Mouse (Mus musculus) gastrocnemius, adult 18-20 months (tissue): ENCODE data around the gene Dpp6. TPM values are rescaled to one million over a fixed set of nuclear protein-coding genes. Genes with fewer than 3 reads are reported as not detected.

ENCODE experiments used
- DNase-seq: peaks from one replicate; pipeline ENCODE4 v3.0.0; 2021; ENCODE audit warnings: low spot score
- total RNA-seq, 2 experiments: library from RNA; stranded (reverse); gene quantifications; 2 replicates each; pipeline ENCODE4 v1.2.3; 2021

Dpp6 gene
- total RNA-seq, 2 experiments from 2014 or later: 0.57 to 0.59 TPM

GRCm38 (mm10) chr5:27056436-27056835, 239.4 kb downstream of the Dpp6 start:
- DNase-seq: no peak

DNA sequence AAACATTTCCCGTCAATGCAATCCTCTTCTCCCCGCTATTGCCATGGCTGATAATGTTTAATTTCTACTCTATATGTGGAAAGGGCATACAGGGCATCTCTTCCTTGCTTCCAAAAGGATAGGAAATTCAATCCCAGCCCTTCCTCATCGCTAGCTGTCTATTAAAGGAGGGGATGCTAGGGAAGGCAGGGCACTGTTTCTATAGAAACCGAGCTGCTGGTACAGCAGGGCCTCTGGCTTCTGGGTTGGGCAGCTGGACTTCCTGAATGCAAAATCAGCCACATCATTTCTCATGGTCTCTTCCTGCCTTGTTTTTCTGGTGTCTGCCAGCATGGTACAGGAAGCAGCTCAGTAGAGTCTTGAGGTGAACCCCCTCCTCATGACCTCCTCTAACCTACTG, 243.1 kb downstream of the Dpp6 start:
- DNase-seq: no peak

GRCm38 (mm10) chr5:27063871-27064270, 246.9 kb downstream of the Dpp6 start:
- no peak for DNase-seq

DNA sequence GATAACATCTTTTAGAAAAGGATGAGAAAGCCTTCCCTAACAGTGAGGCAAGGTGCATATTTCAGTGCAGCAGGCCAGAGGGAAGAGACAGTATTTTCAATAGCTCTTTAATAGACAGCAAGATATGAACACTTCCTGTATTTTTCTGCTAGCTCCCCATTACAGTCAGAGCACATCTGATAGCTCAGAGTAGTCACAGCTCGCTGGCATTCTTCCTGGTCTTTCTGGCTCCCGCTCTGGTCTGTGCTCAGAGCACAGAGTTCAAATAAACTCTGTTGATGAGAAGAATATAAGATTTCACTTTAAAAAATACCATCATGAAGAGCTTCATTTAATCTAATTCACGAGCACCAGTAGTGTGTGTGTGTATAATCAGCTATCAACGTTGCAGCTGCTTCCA, 249.8 kb downstream of the Dpp6 start:
- no peak for DNase-seq

DNA sequence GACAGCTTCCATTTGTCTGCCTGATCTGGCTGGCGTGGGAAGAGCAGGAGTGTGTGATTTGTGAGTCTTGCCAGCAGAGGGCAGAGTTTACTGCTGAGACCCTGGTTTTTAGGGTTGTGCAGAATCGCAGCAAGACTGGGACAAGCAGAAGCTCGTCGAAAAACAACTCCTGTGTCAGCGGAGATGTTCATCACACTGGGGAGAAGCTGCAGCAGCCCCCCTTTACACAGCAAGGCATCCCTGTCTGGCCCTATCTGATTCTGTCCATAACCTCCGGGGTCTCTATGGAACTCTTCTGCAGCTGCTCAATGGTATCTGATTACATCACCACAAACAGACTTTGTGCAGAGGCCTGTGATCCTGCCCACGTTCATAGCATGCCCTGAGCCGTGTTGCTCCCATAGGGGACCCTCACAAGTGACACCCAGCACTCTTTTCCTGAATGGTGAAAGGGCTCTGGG, 258.2 kb downstream of the Dpp6 start:
- DNase-seq: peak; percentile 6

DNA sequence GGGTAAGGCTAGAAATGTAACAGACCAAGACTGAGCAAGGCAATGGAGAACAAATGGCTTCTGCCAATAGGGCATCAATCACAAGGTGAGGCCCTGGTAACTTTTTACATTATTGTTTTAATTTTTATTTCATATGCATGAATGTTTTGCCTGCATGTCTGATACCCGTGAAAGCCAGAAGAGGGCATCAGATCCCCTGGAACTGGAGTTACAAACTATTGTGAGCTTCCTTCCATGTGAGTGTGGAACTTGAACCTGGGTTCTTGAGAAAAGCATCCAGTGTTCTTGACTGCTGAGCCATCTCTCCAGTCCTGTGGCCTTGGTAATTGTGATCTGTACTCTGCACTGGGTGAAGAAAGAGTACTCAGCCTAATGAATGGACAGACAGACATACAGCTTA, 259.0 kb downstream of the Dpp6 start:
- DNase-seq: no peak

GRCm38 (mm10) chr5:27077821-27078220, 260.8 kb downstream of the Dpp6 start:
- DNase-seq: no peak

- no peak for DNase-seq
These were observed 264.3 kb downstream of the Dpp6 start for GRCm38 (mm10) chr5:27081275-27081674.

DNA sequence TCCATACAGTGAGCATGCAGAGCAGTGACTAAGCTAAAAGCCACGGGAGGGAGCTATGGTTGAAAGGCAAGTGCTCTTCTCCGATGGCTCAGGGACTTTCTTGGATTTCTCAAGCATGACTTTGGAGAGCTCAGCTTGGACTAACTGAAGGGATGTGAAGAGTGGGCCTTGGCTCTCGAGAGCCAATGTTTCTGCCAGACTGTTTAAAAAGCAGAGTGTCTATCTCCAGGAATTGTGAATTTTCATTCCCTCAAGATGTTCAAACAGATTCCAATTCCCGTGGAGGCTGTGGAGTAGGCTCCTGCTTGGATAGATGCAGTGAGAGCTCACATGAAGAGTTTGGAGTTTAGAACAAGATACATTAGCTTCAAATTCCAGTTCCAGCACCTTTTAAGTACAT, 266.8 kb downstream of the Dpp6 start:
- DNase-seq: no peak

- DNase-seq: no peak
These were observed 291.2 kb downstream of the Dpp6 start for GRCm38 (mm10) chr5:27108221-27108620.

DNA sequence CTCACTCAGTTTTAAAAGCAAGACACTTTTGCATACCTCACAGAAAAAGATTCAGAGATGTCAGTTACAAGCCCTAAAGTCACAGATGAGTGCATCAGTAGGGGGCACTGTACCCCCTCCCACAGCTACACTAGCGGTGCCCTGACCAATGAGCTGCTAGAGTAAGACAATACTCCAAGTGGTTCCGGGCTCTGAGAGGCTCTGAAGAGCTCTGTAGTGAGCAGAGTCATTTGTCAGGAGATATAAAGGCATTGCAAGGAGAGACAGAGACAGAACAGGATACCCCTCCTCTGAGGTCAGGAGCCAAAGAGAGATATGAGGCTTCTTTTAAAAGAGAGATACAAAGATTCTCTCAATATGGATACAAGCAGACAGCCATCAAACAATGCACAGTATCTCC, 305.5 kb downstream of the Dpp6 start:
- DNase-seq: no peak

GRCm38 (mm10) chr5:27122944-27123343, 305.9 kb downstream of the Dpp6 start:
- DNase-seq: no peak

DNA sequence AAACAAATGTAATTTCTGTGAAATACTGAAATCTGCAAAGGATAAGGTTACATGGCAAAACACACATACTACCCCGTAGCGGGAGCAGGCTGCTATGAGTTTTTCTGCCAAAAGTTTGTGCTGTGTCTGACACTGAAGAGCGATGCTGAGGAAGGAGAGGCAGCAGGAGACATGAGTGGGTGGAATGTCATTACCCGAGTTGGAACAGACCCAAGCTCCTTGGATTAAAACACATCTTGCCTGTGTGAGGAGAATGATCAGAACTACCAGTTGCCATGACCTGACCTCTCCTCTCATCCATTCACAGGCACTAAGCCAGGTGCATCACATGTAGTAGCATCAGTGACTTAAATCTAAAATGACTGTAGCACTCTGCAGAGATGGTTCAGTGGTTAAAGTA, 309.0 kb downstream of the Dpp6 start:
- DNase-seq: no peak

GRCm38 (mm10) chr5:27133196-27133595, 316.2 kb downstream of the Dpp6 start:
- DNase-seq: no peak

GRCm38 (mm10) chr5:27134436-27135005, 317.5 kb downstream of the Dpp6 start:
- no peak for DNase-seq

GRCm38 (mm10) chr5:27147397-27147945, 330.5 kb downstream of the Dpp6 start:
- no peak for DNase-seq

DNA sequence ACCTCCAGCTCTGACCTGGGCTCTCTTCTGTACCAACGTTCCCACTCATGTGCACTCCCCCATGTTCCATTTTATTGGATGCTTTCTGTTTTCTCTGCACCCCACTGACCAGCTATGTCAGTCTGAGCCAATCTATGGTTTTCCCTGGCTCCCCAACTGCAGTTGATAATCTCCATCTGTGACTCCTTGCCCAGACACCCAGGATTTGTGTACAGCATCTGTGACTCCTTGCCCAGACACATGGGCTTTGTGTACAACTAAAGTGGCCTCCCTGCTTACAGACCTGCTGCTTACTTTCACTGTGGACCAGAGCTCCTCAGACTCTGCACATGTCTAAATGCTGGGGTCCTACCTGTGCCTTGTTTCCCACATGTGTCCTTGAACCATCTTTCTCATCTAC, 334.0 kb downstream of the Dpp6 start:
- no peak for DNase-seq

DNA sequence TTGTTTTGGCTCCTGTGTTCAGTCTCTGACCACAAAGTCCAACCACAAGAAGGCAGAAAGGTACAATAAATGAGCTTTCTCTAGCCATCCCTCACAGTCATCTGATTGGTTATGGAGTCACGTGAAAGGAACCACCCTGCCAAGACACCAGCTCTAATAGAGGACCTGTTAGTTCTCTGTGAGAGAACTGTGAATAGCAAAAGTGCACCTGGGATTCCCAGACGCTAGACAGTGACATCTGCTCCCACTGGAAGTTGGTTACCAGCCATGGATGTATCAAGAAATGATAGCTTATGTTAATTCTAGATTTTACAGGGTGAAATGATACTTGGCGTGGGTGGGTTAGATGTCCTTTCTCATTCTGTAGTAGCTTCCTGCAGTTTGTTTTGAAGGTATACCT, 338.7 kb downstream of the Dpp6 start:
- DNase-seq: no peak

DNA sequence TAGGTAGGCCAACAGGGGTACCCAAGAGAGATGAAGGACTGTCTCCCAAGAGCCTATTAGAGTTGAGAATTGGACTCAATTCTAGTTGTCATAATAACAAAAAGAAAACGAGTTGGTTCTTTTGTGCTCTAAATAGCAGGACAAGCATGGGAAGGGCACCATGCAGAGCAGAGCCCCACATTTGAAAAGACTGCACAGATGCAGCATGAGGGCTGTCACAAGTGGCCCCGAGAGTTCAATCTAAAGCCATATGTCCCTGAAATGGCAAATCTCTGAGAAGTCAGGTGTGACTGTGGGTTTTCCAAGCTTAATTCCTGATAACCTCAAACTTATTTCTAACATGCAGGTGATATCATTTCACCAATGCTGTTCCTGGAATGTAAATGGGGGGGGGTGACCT, 339.4 kb downstream of the Dpp6 start:
- DNase-seq: no peak

DNA sequence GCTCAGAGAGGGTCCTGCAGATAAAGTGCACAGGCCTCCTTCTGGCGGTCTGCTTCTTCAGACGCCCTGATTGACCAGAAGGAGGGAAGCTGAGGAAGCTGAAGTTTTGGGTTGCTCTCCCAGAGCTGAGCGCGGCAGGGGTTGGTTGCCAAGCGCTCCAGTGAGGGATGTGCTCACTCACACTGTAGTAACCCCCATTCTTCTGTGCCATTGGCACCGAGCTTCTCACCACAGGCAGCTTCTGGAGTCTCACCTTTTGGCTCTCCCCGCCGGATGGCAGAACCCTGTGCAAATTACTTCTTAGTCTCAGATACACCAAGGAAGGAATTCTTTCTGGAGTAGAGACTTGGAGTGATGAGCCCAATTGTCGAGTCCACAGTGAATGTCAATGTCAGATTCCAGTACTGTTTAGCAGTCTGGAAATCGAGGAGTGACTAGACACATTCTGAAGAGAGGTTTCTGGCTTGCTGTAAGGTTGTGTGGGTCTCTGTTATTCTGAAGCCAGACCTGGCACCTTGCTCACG, 344.2 kb downstream of the Dpp6 start:
- no peak for DNase-seq

DNA sequence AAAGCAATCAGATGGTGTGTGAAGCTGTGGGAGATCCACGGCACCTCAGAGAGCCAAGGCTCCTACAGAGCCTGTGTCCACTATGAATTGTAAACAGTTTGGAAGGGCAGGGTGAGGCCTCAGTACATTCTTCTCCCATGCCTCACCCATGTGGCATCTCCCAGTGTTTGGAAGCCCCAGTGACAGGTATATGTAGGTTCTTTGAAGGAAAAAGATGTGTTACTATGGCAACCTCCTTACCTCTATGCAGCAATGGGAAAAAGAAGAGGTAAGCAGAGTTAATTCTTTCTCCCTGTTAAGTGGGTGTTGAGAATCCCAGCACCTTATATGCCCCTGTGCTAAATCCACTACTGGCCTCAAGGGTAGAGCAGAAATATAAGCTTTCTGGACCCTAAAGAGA, 351.5 kb downstream of the Dpp6 start:
- DNase-seq: no peak

- DNase-seq: no peak
These were observed 368.0 kb downstream of the Dpp6 start for GRCm38 (mm10) chr5:27184963-27185362.

- no peak for DNase-seq
These were observed 374.4 kb downstream of the Dpp6 start for GRCm38 (mm10) chr5:27191242-27191969.
